Mouse (Mus musculus) forebrain, embryonic 16.5 days (tissue): ENCODE results near the gene Rbms3. TPM values are rescaled to one million over a fixed set of nuclear protein-coding genes. Genes with fewer than 3 reads are reported as not detected.

Source experiments
- ATAC-seq: fragments of 200-750 bp; cut with Nextera tagmentation; 2 replicates; pipeline ENCODE4 v1.8.0; 2017; ENCODE audit warnings: mild to moderate bottlenecking, moderate library complexity
- H3K27ac ChIP-seq: fragments of 300-500 bp; sonication (generic); 2 replicates; pipeline ENCODE4 v1.5.1; 2014; ENCODE audit warnings: low read length, control low read depth
- H3K27me3 ChIP-seq: fragments of 300-500 bp; sonication (generic); replicated peaks from 2 replicates; pipeline ENCODE4 v1.6.1; 2014; ENCODE audit warnings: low read length; ENCODE audit not compliant: control insufficient read depth, insufficient read depth
- H3K36me3 ChIP-seq: fragments of 300-500 bp; sonication (generic); 2 replicates; pipeline ENCODE4 v1.6.1; 2014; ENCODE audit not compliant: control insufficient read depth, insufficient read depth
- H3K4me1 ChIP-seq: fragments of 300-500 bp; sonication (generic); replicated peaks from 2 replicates; pipeline ENCODE4 v1.6.1; 2014; ENCODE audit warnings: low read length; ENCODE audit not compliant: control insufficient read depth, insufficient read depth
- H3K4me2 ChIP-seq: fragments of 300-500 bp; sonication (generic); 2 replicates; pipeline ENCODE4 v1.6.1; 2014; ENCODE audit warnings: mild to moderate bottlenecking, low read length, control low read depth
- H3K4me3 ChIP-seq: fragments of 300-500 bp; sonication (generic); replicated peaks from 2 replicates; pipeline ENCODE4 v1.5.1; 2014; ENCODE audit warnings: mild to moderate bottlenecking, low read length, control low read depth
- H3K9ac ChIP-seq: fragments of 300-500 bp; sonication (generic); replicated peaks from 2 replicates; pipeline ENCODE4 v1.6.1; 2014; ENCODE audit warnings: low read depth, low read length, control low read depth
- H3K9me3 ChIP-seq: fragments of 300-500 bp; sonication (generic); 2 replicates; pipeline ENCODE4 v1.6.1; 2016; ENCODE audit warnings: low read length; ENCODE audit not compliant: control insufficient read depth
- WGBS: fragments of 180-500 bp; shearing (Covaris S2); extraction: QIAGEN DNeasy Blood & Tissue Kit; methylation state at CpG from one replicate; pipeline ENCODE4 v1.1.7; 2014; 5-methylcytosine and 5-hydroxymethylcytosine counted together
- polyA plus RNA-seq: library from polyadenylated mRNA; unstranded; fragments of >200 nt; fragmentation: Nextera tagmentation; extraction: Ambion mirVana; gene quantifications from 2 replicates; pipeline ENCODE4 v1.2.1, GENCODE M21; 2015

Rbms3 gene
- polyA plus RNA-seq, 1 experiment from 2014 or later, result 25.7 TPM

- no peak overlapping the region for H3K4me3 ChIP-seq
- no peaks in the 10 kb centered on the region for H3K36me3 ChIP-seq
- H3K9me3 ChIP-seq, result no peaks in the 10 kb centered on the region
- no peak for ATAC-seq
- 20% methylated on average over 2 of the region's 2 CpGs for WGBS
- H3K27me3 ChIP-seq, result no peaks in the 10 kb centered on the region
- H3K4me1 ChIP-seq, result no peaks in the 10 kb centered on the region
- no peak overlapping the region for H3K4me2 ChIP-seq
- no peak overlapping the region for H3K9ac ChIP-seq
- no peak overlapping the region for H3K27ac ChIP-seq
Measured at GRCm38 (mm10) chr9:116973594-116973993, 656.1 kb downstream of the Rbms3 start.

DNA sequence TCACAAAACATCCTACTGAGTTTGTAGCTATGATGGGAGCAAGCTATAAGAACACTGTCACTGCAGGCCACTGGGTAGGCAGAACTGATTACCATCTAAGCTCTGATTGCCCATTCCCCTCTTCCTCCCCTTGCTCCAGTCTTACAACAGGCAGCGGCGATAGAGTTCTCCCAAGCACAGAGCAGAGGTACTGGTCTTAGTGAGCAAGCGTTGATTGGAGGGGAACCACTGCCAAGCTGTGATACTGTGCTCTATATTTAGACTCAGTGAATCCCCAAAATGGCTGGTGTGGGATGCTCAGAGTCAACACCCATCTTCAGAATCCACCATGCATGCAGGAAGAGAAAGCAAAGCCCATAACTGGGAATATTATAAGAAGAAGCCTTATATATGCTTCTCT, 662.4 kb downstream of the Rbms3 start:
- H3K4me2 ChIP-seq, result no peak overlapping the region
- no peak overlapping the region for H3K9ac ChIP-seq
- 93% methylated on average over 3 of the region's 3 CpGs for WGBS
- no peak overlapping the region for H3K27ac ChIP-seq
- H3K27me3 ChIP-seq, result no peaks in the 10 kb centered on the region
- no peaks in the 10 kb centered on the region for H3K36me3 ChIP-seq
- H3K9me3 ChIP-seq, result no peaks in the 10 kb centered on the region
- peaks cover 6% of the 10 kb centered on the region; the same call in 1 of the 2 replicates for H3K4me1 ChIP-seq
- no peak for ATAC-seq
- H3K4me3 ChIP-seq, result no peak overlapping the region

DNA sequence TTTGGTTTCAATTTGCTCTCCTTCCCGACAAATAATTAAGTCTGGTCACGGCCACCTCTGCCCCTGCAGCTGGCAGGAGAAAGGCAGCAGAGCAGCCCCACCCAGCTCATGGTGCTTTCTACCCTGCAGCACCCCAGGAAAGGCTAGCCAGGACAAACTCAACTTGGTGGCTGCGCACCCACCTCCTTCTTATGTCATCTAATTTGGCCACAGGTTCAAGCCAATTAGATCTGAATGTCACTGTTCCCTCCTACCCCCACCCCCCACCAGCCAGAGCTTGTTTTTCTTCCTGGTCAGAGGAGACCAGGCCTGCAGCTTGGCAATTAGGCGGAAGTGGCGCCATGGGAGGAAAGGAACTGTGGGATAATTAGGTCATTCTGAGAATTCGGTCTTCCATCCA, 664.0 kb downstream of the Rbms3 start:
- Histone ChIP-seq H3K36me3 (no peaks in the 10 kb centered on the region), H3K9me3 (no peaks in the 10 kb centered on the region), H3K4me2 (no peak overlapping the region), H3K27ac (no peak overlapping the region), H3K4me1 (peaks cover 6% of the 10 kb centered on the region; the same call in 1 of the 2 replicates), H3K9ac (no peak overlapping the region), H3K4me3 (no peak overlapping the region), H3K27me3 (no peaks in the 10 kb centered on the region)
- ATAC-seq, result no peak
- 24% methylated on average over 6 of the region's 6 CpGs for WGBS

DNA sequence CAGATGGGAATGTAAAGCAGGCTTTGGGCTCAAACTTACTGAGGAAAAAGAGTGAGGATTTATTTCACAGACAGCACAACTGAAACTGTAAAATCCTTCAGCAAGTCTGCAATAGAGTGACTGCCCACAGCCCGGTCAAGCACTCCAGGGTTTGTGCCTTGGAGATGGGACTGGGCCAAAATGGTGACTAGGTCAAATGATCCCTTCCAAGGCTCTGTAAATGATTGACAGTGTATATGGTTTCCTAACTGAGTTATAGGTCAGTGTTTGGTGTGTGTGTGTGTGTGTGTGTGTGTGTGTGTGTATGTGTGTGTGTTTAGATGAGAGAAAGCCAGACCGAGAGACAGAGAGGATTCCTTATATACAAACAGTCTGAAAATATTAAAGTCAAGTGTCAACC, 673.6 kb downstream of the Rbms3 start:
- no peak overlapping the region for H3K4me2 ChIP-seq
- 92% methylated on average over 2 of the region's 2 CpGs for WGBS

DNA sequence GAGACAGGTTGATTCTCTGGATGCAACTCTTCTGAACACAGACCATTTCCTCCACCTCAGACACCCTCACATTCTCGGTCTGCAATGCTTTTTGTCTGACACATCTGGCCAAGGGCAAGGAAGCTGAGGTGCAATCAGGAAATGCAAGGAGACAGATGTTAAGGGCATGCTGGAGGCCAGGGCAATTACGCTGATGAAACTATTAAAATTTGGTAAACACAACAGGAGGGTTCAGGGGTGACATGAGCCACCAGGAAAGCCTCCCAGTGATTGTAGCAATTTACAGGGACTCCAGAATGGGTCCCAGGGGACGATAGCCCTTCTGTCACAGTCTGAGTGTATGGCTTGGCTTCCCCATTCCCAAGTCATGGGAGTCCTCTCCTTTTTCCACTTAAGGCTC, 681.5 kb downstream of the Rbms3 start:
- Histone ChIP-seq H3K9ac (no peak overlapping the region), H3K27ac (no peak overlapping the region), H3K4me3 (no peak overlapping the region), H3K36me3 (no peaks in the 10 kb centered on the region), H3K4me1 (no peaks in the 10 kb centered on the region), H3K27me3 (no peaks in the 10 kb centered on the region), H3K9me3 (no peaks in the 10 kb centered on the region), H3K4me2 (no peak overlapping the region)
- 81% methylated on average over 3 of the region's 3 CpGs for WGBS
- ATAC-seq, result no peak

More for the DNA sequence above, 673.6 kb downstream of the Rbms3 start:
- H3K4me1 ChIP-seq, result no peaks in the 10 kb centered on the region
- no peak for ATAC-seq
- H3K36me3 ChIP-seq, result no peaks in the 10 kb centered on the region
- no peak overlapping the region for H3K4me3 ChIP-seq
- no peak overlapping the region for H3K9ac ChIP-seq
- no peak overlapping the region for H3K27ac ChIP-seq
- no peaks in the 10 kb centered on the region for H3K27me3 ChIP-seq
- no peaks in the 10 kb centered on the region for H3K9me3 ChIP-seq

- Histone ChIP-seq H3K9ac (no peak overlapping the region), H3K9me3 (no peaks in the 10 kb centered on the region), H3K4me2 (no peak overlapping the region), H3K27ac (no peak overlapping the region), H3K27me3 (no peaks in the 10 kb centered on the region), H3K4me3 (no peak overlapping the region), H3K4me1 (no peaks in the 10 kb centered on the region), H3K36me3 (no peaks in the 10 kb centered on the region)
- no peak for ATAC-seq
- WGBS, result 91% methylated on average over 4 of the region's 4 CpGs
Measured at GRCm38 (mm10) chr9:116947369-116947768, 682.3 kb downstream of the Rbms3 start.

- Histone ChIP-seq H3K9ac (no peak overlapping the region), H3K4me1 (no peaks in the 10 kb centered on the region), H3K4me2 (no peak overlapping the region), H3K27me3 (no peaks in the 10 kb centered on the region), H3K27ac (no peak overlapping the region), H3K4me3 (no peak overlapping the region), H3K36me3 (no peaks in the 10 kb centered on the region), H3K9me3 (no peaks in the 10 kb centered on the region)
- no peak for ATAC-seq
- 93% methylated on average over 3 of the region's 3 CpGs for WGBS
Measured at GRCm38 (mm10) chr9:116946787-116947186, 682.9 kb downstream of the Rbms3 start.

DNA sequence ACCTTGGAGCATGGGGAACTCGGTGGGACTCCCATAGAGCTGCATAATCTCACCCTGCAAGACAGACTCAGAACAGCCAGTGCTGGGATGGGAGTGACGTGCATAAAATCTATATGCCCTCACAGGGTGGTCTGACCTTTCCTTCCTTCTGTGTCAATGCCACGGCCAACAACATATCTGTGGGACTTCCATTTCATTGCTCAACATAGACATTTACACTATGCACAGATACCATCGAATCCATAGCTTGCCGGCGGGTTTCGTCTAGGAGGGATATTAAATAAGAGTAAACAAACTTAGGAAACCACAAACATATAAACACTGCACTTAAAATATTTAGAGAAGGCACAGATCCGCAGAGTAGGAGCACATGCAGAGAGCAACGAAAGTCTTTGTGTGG, 684.0 kb downstream of the Rbms3 start:
- 88% methylated on average over 9 of the region's 9 CpGs for WGBS
- Histone ChIP-seq H3K9me3 (no peaks in the 10 kb centered on the region), H3K27ac (no peak overlapping the region), H3K4me3 (no peak overlapping the region), H3K4me1 (no peaks in the 10 kb centered on the region), H3K27me3 (no peaks in the 10 kb centered on the region), H3K36me3 (no peaks in the 10 kb centered on the region), H3K9ac (no peak overlapping the region), H3K4me2 (no peak overlapping the region)
- ATAC-seq, result no peak

DNA sequence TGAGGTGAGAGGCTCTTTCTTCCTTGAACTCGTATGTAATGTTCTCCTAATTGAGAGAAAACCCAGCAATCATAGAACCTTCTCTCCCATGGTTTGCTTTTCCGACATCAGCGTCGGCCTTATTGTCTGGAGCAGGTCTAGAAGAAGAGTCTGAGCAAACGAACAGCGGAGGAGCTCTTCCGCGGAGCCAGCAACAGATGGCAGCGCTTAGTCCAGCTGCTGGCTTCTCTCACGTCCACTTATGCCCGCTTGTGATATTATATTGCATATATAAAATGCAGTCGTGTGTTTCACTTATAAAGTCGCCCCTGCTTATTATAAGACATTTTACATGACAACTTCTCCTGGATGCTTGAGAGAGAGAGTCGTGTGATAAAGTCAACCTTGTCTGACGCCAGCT, 685.8 kb downstream of the Rbms3 start:
- 89% methylated on average over 15 of the region's 15 CpGs for WGBS
- Histone ChIP-seq H3K36me3 (no peaks in the 10 kb centered on the region), H3K4me1 (no peaks in the 10 kb centered on the region), H3K9me3 (no peaks in the 10 kb centered on the region), H3K27ac (no peak overlapping the region), H3K4me2 (no peak overlapping the region), H3K27me3 (no peaks in the 10 kb centered on the region), H3K4me3 (no peak overlapping the region), H3K9ac (no peak overlapping the region)
- no peak for ATAC-seq

DNA sequence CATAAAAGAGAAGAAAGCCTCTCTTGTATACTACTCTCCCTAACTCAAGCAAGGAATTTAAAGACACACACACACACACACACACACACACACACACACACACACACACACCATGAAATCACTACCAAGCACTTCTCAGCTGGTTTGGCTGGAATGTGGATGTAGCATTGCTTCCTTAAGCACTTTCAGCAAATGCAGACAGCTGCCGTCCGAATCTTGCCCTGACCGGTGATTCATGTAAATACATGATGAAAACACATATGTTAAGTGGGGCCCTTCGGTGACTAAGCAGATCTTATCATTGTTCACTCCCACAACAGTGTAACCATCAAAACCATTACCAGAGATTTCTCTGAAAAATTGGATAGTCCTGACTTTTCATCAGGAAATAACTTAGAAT, 688.6 kb downstream of the Rbms3 start:
- 84% methylated on average over 4 of the region's 4 CpGs for WGBS
- Histone ChIP-seq H3K4me1 (no peaks in the 10 kb centered on the region), H3K27ac (no peak overlapping the region), H3K4me2 (no peak overlapping the region), H3K9ac (no peak overlapping the region), H3K36me3 (no peaks in the 10 kb centered on the region), H3K27me3 (no peaks in the 10 kb centered on the region), H3K4me3 (no peak overlapping the region), H3K9me3 (no peaks in the 10 kb centered on the region)
- ATAC-seq, result no peak
